Mouse (Mus musculus) heart, postnatal 0 days (tissue): ENCODE results near the gene Syt17.

ENCODE experiments used
- CTCF ChIP-seq: IDR thresholded peaks from 2 replicates; pipeline ENCODE4 v1.5.1; 2016; ENCODE audit warnings: antibody characterized with exemption, control low read depth, low read depth
- EP300 ChIP-seq: IDR thresholded peaks from 2 replicates; pipeline ENCODE4 v1.6.1; 2016; ENCODE audit warnings: antibody characterized with exemption, low read depth

- TF ChIP-seq EP300 (no peak), CTCF (no peak)
Observed at GRCm38 (mm10) chr7:118363587-118364233, 84.3 kb downstream of the Syt17 start.
